Mouse (Mus musculus) gastrocnemius, postnatal 14 days (tissue): ENCODE data around the gene Tnnt3. TPM values are rescaled to one million over a fixed set of nuclear protein-coding genes. Genes with fewer than 3 reads are reported as not detected.

ENCODE experiments used
- DNase-seq: peaks from one replicate; pipeline ENCODE4 v3.0.0; 2021; ENCODE audit warnings: mixed read lengths
- intact Hi-C: fragments of 180-260 bp; cut with DNase I; formaldehyde crosslinking; loops from one replicate; pipeline ENCODE4 v1.15.1; 2025; ENCODE audit warnings: low total_unique reads
- total RNA-seq, 2 experiments: library from RNA; stranded (reverse); gene quantifications; 2 replicates each; pipeline ENCODE4 v1.2.3; 2021

Tnnt3 gene
- total RNA-seq, 2 experiments from 2014 or later, result 22,199 to 23,470 TPM

DNA sequence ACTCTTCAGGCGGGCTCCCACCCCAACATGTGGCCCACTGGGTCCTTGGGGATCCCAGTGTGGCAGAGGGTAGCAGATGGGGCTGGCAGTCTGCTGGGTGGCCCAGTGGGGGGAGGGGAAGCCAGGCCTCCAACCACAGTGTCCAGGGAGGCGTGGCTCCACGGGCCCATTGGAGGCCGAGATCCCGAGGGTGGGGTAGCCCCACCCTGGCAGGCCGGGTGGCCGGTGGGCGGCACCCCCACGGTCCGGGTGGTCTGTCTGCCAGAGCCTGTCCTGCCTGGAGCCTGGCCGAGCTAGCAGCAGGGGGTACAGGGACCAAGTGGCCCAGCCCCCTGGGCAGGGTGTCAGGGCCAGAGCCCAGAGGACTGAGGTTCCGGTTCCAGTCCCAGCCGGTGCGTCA lies 23.8 kb upstream of the Tnnt3 start:
- no peak for DNase-seq
- intact Hi-C loops, result no loop called here

DNA sequence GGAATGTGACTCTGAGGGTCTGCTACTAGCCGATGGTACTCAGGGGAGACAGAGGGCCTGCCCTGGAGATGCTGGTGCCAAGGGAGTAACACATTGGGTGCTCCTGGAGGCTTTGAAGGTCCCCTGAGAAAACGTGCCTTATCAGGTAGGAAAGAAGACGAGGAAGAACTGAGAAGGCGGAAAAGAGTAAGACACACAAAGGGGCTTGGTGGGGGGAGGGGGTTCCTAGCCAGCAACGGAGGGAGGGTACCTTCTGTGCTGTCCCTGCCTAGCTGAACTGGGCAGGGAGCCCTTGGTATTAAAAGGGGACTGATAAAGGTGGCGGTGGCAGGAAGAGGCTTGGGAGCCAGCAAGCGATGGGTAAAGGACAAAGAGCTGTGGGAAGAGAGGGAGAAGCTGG lies 23.0 kb upstream of the Tnnt3 start:
- DNase-seq, result no peak
- intact Hi-C loops, result no loop called here

DNA sequence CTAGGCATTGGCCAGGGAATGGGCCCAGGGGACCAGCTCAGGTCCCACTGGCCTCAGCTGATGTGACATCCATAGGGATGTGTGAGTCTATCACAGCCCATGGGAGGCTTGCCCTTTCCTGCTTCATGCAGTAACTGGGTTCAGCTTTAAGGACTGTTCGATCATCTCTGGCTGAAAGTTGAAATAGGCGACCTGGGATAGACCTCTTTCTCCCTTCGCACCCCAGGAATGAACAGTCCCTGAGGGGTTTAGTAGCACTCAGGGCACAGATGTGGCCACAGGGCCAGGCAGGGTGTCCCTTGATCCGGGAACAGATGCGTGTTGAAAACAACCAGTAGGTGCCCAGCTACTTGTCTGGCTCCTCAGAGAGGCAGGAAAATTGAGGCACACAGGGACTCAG lies 22.4 kb upstream of the Tnnt3 start:
- intact Hi-C loops, result no loop called here
- peak; percentile 6 for DNase-seq

DNA sequence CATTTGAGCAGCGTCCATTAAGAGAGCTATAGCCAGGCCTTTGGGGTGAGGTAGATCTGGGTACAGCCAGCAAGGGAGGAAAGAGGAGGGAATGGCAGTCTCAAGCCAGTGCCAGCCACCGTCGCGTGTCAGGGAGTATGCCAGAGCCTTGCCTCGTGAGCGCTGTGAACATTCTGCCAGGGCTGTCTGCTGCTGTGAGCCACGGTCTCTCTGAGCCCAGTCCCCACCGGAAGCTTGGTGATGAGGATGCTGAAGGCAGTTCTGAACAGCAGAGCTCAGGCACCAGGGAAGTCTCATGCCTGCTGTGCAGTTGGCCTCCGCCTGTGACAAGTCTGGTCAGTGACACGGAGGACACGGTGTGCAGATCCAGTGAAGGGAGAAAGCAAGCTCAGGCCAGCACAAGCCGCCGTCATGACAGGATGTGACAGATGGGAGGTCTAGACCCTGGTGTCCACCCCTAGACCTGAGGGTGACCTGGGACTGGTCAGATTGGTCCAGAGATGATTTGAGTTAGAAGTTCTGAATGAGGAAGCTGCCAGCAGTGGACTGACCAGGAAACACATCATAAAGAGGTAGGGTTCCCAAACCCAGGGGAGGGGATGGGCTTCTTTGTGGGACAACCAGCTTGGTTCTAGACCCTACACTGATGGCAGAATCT lies 21.7 kb upstream of the Tnnt3 start:
- intact Hi-C loops, result no loop called here
- peak; percentile 34 for DNase-seq

DNA sequence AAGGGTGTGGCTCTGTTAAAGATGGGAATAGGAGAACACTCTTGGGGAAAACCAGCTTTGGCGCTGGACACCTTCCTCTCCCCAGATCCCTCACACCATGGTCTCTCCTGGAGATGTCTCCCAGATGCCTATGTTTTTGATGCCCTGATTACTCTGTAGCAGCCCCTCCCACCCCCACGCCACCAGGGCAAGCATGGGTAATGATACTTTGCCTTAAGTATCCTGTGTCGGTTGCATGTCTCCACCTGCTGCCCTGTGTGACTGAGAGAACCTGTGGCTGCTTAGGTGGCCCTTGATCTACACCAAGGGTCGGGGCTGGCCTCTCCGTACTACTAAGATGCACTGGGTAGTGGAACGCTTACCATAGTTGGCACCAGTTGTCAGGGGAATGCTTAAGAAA lies 20.6 kb upstream of the Tnnt3 start:
- no peak for DNase-seq
- intact Hi-C loops, result no loop called here

DNA sequence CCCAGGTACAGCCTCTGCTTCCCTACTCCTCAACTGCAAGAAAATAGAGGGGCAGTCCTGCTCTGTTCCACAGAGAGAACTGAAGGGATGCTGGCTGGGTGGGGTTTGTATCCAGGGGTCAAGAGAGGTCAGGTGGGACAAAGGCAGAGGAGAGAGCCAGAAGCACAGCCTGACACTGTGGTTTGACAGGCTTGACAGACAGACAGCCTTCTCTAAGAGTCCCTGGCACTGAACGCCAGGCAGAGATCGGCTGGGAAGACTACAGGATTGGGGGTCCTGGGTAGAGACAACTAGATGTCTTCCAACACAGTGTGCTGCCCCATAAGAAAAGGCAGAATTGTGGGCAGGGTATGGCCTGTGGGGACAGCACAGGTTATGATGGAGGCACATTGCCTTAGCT lies 20.1 kb upstream of the Tnnt3 start:
- no peak for DNase-seq
- intact Hi-C loops, result no loop called here

DNA sequence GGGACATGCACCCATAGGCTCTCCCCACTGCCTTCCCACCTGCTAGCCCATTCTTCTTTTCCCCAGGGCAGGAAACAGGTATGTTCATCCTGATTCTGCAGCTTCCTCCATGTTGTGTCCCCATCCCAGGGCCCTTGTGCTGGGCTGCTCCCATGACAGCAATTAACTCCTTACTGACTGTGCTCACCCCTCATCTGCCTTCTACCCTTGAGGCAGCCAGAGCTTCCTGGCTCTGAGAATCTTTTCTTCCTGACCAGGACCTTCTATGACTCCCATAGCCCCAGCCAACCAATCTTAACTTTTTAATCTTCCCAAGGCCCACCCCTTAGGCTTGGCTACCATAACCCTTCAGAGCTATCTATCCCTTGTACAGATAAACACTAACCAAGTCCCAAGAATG lies 19.3 kb upstream of the Tnnt3 start:
- no peak for DNase-seq
- intact Hi-C loops, result no loop called here

DNA sequence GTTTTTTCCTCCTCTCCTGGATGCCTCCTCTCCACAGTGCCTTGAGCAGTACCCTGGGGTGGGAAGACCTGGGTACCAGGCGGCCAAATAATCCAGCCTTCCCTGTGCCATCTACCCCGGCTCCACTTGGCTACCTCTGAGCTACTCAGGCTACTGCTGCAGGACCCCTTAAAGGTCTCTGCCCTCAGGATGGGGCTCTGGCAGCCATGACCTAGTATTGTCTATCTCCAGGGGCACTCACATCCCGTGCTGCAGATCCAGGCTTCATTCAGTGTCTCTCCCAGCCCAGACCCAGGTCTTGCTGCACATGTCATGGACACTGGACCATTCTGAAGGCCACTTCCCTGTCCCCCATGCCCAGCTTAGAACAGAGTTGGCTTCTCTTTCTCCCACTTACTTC lies 18.8 kb upstream of the Tnnt3 start:
- no peak for DNase-seq
- intact Hi-C loops, result no loop called here

DNA sequence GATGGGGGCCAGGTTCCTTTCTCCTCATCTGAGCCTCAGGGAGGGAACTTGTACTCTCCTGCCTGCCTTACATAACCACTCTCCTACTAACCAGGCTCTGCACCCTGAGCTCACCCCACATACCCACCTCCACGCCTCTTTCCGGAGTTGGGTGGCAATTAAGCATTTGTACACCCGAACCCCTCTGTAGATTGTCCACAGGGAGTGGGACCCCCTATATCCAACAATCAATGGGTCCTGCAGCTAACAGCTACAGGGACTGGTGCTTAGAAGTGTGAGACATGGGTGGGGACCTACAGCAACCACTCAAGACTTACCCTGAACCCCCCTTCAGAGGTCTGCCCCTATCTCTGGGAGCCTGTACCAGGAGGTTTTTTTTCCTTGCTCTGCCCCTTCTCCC lies 18.0 kb upstream of the Tnnt3 start:
- intact Hi-C loops, result no loop called here
- no peak for DNase-seq

DNA sequence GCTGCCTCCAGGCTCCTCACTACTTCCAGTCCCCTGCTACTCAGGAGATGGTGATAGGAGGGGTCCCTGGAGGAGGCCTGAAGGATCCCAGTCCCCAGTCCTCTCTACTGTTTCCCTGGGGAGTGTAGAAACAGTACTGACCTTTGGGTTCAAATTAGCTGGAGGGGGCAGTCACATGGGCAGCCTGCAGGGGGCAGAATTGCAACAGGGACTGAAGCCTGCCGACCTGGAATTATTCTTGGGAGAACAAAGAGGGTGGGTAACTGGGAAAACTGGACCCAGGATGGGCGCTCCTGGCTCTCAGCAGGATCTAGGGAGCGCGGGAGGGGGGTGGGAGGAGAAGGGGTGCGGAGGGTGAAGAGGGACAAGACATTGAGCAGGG lies 17.5 kb upstream of the Tnnt3 start:
- DNase-seq, result peak; percentile 79
- intact Hi-C loops, result no loop called here

DNA sequence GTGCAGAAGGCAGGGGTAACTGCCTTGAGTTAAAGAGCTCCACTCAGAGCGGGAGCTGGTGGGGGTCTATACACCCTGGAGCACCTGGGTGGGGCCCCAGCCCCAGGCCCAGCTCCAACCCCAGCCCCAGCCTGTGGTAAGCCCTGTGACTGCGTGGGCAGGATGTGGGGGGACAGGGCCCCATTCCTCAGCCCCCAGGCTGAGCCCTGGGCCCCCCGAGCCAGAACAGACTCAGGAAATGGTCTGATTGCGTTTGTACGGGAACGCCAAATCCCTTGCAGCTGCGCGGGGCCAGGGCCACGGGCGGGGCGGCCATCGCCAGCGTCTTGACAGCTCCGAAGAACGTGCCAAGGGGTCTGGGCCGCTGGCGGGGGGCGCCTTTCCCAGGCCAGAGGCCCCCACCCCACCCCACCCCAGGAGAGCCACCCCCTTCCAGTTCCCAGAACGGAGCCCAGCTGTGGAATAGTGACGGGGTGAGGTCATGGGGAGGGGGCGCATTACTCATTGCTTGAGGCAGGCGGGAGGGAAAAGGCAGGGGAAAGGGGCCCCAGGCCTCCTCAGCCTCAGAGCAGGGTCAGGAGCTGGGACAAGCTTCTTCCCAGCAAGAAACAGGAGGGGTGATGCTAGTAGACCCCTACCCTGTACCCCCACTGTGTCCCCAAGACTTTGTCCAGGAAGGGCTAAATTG lies 16.9 kb upstream of the Tnnt3 start:
- peak; percentile 87 for DNase-seq
- intact Hi-C loops, result no loop called here

DNA sequence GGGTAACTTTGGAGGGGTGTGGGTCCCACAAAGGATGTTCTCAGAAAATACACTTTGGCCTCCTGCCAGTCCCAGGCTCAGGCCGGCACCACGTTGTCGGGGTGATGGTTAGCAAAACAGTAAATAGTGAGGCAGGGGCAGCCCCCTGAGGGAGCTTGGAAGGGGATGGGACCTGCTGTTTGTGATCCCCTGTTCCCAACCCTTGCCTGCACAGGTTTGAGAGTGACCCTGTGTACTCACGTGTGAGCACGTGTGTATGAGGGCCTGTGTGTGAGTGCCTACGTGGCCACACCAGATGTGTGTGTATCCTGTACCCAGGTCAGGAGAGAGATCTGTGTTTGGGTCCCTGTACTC lies 16.4 kb upstream of the Tnnt3 start:
- DNase-seq, result no peak
- intact Hi-C loops, result no loop called here

DNA sequence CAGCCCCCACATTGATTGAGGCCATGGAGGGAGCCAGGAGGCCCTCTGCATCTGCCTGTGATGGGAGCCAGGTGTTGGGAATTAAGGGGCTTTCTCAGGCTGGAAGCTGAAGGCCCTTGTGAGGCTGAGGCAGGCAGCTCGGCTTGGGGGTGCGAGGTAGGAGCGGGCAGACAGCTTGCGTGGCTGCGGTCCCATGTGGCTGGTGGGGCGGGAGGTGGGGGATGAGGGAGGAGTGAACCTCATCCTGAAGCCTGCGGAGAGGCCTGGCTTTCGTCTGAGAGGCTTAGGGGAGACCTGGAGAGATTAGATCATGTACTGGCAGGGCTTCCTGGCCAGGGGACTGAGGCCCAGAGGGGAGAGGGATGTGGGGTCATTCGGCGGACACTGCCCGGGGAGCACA lies 15.5 kb upstream of the Tnnt3 start:
- peak; percentile 70 for DNase-seq
- intact Hi-C loops, result no loop called here

DNA sequence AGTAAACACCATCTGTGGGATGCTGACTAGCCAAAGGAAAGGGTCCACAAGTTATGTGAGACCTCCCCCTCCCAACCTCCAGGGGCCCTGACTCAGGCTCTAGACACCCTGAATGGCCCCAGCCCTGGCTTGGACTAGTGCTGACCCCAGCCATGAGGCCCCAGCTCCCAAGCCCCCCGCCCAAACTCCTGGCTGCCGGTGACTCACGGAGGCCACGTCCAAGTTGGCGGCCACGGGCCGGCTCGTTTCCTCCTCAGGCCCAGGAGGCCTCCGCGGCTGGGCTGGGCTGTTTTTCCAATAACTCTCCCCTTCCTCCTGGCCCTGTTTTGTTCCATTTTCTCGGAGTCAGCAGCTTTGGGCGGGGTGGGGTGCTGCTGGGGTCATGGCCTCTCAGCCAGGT lies 13.9 kb upstream of the Tnnt3 start:
- intact Hi-C loops, result no loop called here

DNA sequence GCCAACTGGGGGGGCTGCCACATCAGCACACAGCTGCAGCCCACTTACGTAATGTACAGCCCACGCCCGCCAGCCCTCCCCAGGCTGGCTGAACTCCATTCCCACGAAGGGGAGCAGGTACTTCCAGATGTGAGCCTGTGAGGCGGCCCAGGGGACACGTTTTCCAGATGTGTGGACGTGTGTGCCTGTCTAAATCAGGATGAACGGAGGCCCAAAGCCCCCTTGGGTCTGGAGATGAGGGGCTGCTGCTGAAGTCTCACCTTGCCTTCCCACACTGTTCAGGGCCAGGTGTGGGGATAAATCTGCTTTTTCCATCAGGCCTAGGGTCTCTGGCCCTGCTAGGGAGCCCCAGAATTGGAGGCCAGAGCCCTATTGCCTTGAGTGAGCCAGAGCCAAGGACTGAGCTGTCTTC lies 11.9 kb upstream of the Tnnt3 start:
- intact Hi-C loops, result no loop called here
- DNase-seq, result peak; percentile 54

More for the DNA sequence above, 13.9 kb upstream of the Tnnt3 start:
- DNase-seq, result peak; percentile 89

DNA sequence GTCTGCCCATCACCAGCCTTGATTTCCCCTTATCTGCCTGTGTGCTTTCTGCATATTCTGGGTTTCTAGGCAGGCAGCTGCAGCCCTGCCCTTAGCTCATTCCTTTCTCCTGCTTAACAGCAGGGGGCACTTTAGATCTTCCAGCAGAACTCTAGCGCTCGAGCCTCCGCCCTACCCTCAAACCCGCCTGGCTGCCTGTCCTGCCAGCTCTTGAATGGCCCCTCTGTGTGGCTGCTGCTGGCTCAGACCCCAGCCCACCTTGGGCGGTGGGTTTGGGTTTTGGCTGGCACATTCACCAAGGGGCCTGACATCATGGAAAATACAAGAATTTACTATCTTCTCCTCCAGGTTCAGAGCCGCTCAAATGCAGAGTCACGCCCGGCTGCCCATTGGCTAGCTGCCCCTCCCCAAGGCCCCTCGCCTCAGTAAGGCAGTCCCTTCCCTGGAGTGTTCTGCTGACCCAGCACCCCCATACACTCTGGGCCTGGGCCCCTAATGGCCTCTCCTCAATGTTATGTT lies 11.2 kb upstream of the Tnnt3 start:
- intact Hi-C loops, result no loop called here
- DNase-seq, result peak; percentile 71

DNA sequence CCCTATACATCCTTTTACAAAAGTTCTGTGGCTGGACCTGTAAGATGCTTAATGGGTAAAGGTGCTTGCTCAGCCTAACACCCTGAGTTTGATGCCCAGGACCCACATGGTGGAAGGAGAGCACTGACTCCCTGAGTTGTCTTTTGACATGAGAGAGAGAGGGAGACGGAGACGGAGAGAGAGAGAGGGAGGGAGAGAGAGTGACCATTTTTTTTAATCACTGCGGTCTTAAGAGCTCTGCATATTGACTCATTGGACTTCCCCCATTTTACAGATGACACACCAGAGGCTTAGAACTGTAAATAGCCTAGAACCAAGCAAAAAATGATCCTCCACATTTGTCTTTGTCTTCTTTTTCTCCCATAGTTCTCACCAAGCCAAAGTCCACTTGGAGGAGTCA lies 10.6 kb upstream of the Tnnt3 start:
- intact Hi-C loops, result no loop called here
- no peak for DNase-seq

DNA sequence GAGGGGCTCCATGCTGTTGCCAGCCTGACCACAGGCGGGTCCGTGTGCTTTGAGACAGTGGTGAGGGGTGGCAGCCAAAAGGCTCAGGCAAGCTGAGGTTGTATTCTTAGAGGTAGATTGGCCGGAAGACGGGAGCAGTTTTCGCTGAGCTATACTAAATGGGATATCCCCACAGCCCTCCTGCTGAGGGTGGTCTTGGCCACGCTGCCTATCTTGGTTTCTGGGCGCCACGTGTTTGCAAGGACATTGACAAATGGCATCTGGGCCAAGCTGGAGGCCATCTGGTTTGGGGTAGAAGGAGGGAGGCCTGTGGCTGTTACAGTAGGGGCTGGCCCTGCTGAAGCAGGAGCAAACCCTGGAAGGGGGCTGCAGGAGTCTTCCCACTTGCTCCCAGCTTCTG lies 5.1 kb upstream of the Tnnt3 start:
- no peak for DNase-seq
- intact Hi-C loops, result no loop called here

DNA sequence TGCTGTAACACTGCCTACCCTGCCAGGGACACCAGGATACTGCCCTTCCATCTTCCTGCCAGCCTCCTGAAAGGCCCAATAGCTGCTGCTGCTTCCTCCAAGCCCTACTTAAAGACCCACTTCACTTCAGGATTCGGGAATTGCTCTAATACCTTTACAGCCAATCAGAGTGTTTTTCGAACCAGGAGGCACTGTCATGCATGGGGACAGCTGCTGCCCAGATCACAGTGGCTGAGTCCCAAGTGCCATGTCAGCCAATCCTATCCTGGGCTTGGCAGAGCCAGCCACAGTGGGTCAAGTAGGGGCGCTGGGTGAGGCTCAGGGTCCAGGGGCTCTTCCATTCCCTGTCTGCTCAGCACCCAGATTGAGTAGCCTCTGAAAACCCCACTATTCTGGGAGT lies 2.5 kb upstream of the Tnnt3 start:
- intact Hi-C loops, result loop anchor here (5.0 kb wide), 1 partner anchor 54 kb away; the partner anchor contains the start of gene Tnni2

DNA sequence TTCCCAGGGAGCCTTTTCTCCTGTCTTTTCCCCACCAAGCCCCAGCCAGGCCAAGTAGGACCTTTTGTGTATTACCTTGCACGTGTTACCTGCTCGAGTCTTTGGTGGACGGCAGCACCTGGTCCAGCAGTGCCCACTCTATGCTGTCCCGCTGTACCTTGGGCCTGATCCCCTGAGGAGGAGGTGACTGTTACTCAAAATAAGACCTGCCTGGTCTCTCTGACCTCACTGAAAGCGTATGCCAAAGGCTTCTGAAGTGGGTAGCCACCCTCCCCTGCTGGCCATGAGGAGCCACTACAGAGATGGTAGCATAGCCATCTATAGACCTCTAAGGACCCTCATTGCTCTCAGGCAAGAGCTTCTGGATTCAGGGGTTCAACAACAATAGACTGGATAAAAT lies 1.8 kb upstream of the Tnnt3 start:
- intact Hi-C loops, result loop anchor here (5.0 kb wide), 1 partner anchor 54 kb away; the partner anchor contains the start of gene Tnni2
- DNase-seq, result no peak

More for the DNA sequence above, 2.5 kb upstream of the Tnnt3 start:
- peak; percentile 77 for DNase-seq

DNA sequence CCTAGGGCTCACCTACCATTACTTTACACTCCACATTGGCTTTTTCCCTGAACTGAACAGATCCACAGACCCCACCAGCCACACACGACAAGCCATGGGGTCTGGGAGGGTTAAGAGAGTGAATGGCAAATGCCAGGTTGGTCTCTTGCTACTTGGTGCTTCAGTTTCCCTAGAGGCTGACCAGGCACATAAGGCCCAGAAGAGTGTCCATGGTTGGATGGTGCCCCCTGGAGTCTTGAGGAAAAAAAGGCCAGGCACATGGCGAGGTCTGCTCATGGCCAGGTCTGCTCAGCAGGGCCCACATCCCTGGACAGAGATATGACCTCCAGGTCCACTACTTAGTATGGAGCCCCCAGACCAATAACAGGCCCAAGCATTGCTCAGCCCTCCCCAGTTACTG lies 861 bp upstream of the Tnnt3 start:
- intact Hi-C loops, result loop anchor here (5.0 kb wide), 1 partner anchor 55 kb away; the partner anchor contains the start of gene Tnni2
- DNase-seq, result peak; percentile 60
